9 mouse cellular contexts compared by ENCODE assay signal in genomic region chr2:30693206-30694035, GRCm38 (mm10).
DNase-seq lines count a peak whose midpoint lies in the region; ATAC-seq and TF ChIP-seq lines count a peak whose summit lies in the region.
"Had no signal": no experiment of that assay in that cellular context is flagged by ENCODE, and none has a peak within 500 bp of the region (broad histone marks: within the 10 kb centered on the region; RNA-seq: fewer than 3 reads in every experiment).

No protein-coding gene starts in this region.

- WGBS in heart, embryonic 13.5 days = 1% methylated on average over 29 of the region's 41 CpGs
- under 1% methylated on average over 41 of the region's 41 CpGs for WGBS in kidney, postnatal 0 days
- WGBS in liver, embryonic 15.5 days (ENCODE audit: insufficient replicate concordance) = 2% methylated on average over 41 of the region's 41 CpGs
- under 1% methylated on average over 41 of the region's 41 CpGs for WGBS in neural tube, embryonic 11.5 days
- WGBS in stomach, embryonic 16.5 days = under 1% methylated on average over 41 of the region's 41 CpGs

- 0 out of 2 replicates have a peak overlapping the region, but pooled peaks have one; percentile 2 for H3K4me3 ChIP-seq in embryonic fibroblast, embryonic 13.5 days (ENCODE audit: insufficient read depth, low read length)
- peak overlapping the region; percentile 55 for H3K4me3 ChIP-seq in heart, embryonic 13.5 days
- peak overlapping the region; percentile 26 for H3K4me3 ChIP-seq in kidney, postnatal 0 days (replicated peaks; ENCODE audit: low read depth, low read length)
- H3K4me3 ChIP-seq in liver, embryonic 15.5 days (replicated peaks) = peak overlapping the region; percentile 37
- peak overlapping the region; percentile 33 for H3K4me3 ChIP-seq in neural tube, embryonic 11.5 days (ENCODE audit: low read depth, low read length)
- H3K4me3 ChIP-seq in stomach, embryonic 16.5 days (replicated peaks; ENCODE audit: low read length) = peak overlapping the region; percentile 48

- TF ChIP-seq CTCF in embryonic fibroblast, embryonic 13.5 days (IDR thresholded peaks at IDR 0.05; ENCODE audit: borderline replicate concordance, insufficient read depth, low read length) = no peak
- TF ChIP-seq CTCF in kidney, postnatal 0 days (IDR thresholded peaks at IDR 0.05; ENCODE audit: low read depth) = no peak

- no peaks in the 10 kb centered on the region for H3K27me3 ChIP-seq in heart, embryonic 13.5 days (replicated peaks)
- H3K27me3 ChIP-seq in kidney, postnatal 0 days (ENCODE audit: insufficient read depth, low read length) = no peaks in the 10 kb centered on the region
- H3K27me3 ChIP-seq in liver, embryonic 15.5 days = peaks cover 36% of the 10 kb centered on the region
- H3K27me3 ChIP-seq in neural tube, embryonic 11.5 days (ENCODE audit: control insufficient read depth, insufficient read depth, low read length) = no peaks in the 10 kb centered on the region
- no peaks in the 10 kb centered on the region for H3K27me3 ChIP-seq in stomach, embryonic 16.5 days (ENCODE audit: control insufficient read depth, insufficient read depth, low read length)

- no peaks in the 10 kb centered on the region for H3K9me3 ChIP-seq in heart, embryonic 13.5 days
- H3K9me3 ChIP-seq in kidney, postnatal 0 days (replicated peaks; ENCODE audit: low read length) = no peaks in the 10 kb centered on the region
- H3K9me3 ChIP-seq in liver, embryonic 15.5 days (replicated peaks) = no peaks in the 10 kb centered on the region
- H3K9me3 ChIP-seq in neural tube, embryonic 11.5 days (ENCODE audit: control insufficient read depth, low read length) = no peaks in the 10 kb centered on the region
- H3K9me3 ChIP-seq in stomach, embryonic 16.5 days (replicated peaks; ENCODE audit: control insufficient read depth, low read length) = no peaks in the 10 kb centered on the region

- H3K27ac ChIP-seq in embryonic fibroblast, embryonic 13.5 days (ENCODE audit: insufficient read depth, low read length) = peak overlapping the region; percentile 88
- H3K27ac ChIP-seq in heart, embryonic 13.5 days (replicated peaks) = peak overlapping the region; percentile 97
- peak overlapping the region; percentile 98 for H3K27ac ChIP-seq in kidney, postnatal 0 days
- peak overlapping the region; percentile 24; the same call in 1 of the 2 replicates for H3K27ac ChIP-seq in liver, embryonic 15.5 days (replicated peaks)
- peak overlapping the region; percentile 100 for H3K27ac ChIP-seq in neural tube, embryonic 11.5 days (ENCODE audit: low read depth, low read length)
- peak overlapping the region; percentile 99 for H3K27ac ChIP-seq in stomach, embryonic 16.5 days (ENCODE audit: low read length)

- H3K4me1 ChIP-seq in embryonic fibroblast, embryonic 13.5 days (ENCODE audit: control insufficient read depth, insufficient read depth, low read length) = peaks cover 5% of the 10 kb centered on the region
- H3K4me1 ChIP-seq in heart, embryonic 13.5 days = peaks cover 71% of the 10 kb centered on the region
- peaks cover 31% of the 10 kb centered on the region for H3K4me1 ChIP-seq in kidney, postnatal 0 days (replicated peaks; ENCODE audit: insufficient read depth, low read length)
- peaks cover 30% of the 10 kb centered on the region for H3K4me1 ChIP-seq in liver, embryonic 15.5 days (replicated peaks)
- peaks cover 36% of the 10 kb centered on the region for H3K4me1 ChIP-seq in neural tube, embryonic 11.5 days (ENCODE audit: control insufficient read depth, insufficient read depth, low read length)
- peaks cover 49% of the 10 kb centered on the region for H3K4me1 ChIP-seq in stomach, embryonic 16.5 days (ENCODE audit: control insufficient read depth, insufficient read depth, low read length)

- peak; percentile 36 for TF ChIP-seq POLR2A in embryonic fibroblast, embryonic 13.5 days (IDR thresholded peaks at IDR 0.05; ENCODE audit: low read depth, low read length)

- no peaks in the 10 kb centered on the region for H3K36me3 ChIP-seq in heart, embryonic 13.5 days
- no peaks in the 10 kb centered on the region for H3K36me3 ChIP-seq in kidney, postnatal 0 days (ENCODE audit: insufficient read depth, low read length)
- H3K36me3 ChIP-seq in liver, embryonic 15.5 days (replicated peaks) = no peaks in the 10 kb centered on the region
- H3K36me3 ChIP-seq in neural tube, embryonic 11.5 days (ENCODE audit: control insufficient read depth, insufficient read depth, low read length) = no peaks in the 10 kb centered on the region
- no peaks in the 10 kb centered on the region for H3K36me3 ChIP-seq in stomach, embryonic 16.5 days (ENCODE audit: control insufficient read depth, insufficient read depth, low read length)
- H3K36me3 ChIP-seq: G1E had no signal

- DNase-seq in urinary bladder, adult 18-20 months (ENCODE audit: low spot score in 2 of 2) = peak; percentile 61 to 83
- no peak for DNase-seq in urinary bladder, postnatal 10 days (ENCODE audit: low spot score)
- DNase-seq in kidney, postnatal 0 days (ENCODE audit: low spot score) = peak; percentile 97
- DNase-seq in neural tube, embryonic 11.5 days (ENCODE audit: low spot score) = peak; percentile 92

- H3K4me2 ChIP-seq in heart, embryonic 13.5 days = peak overlapping the region; percentile 80
- H3K4me2 ChIP-seq in kidney, postnatal 0 days (ENCODE audit: low read length) = peak overlapping the region; percentile 70
- H3K4me2 ChIP-seq in liver, embryonic 15.5 days = peak overlapping the region; percentile 61
- peak overlapping the region; percentile 59 for H3K4me2 ChIP-seq in neural tube, embryonic 11.5 days (ENCODE audit: low read depth)
- peak overlapping the region; percentile 84 for H3K4me2 ChIP-seq in stomach, embryonic 16.5 days (ENCODE audit: low read depth, low read length)

- peak overlapping the region; percentile 91 for H3K9ac ChIP-seq in heart, embryonic 13.5 days
- H3K9ac ChIP-seq in kidney, postnatal 0 days (ENCODE audit: low read depth, low read length) = peak overlapping the region; percentile 77
- H3K9ac ChIP-seq in liver, embryonic 15.5 days = no peak overlapping the region; the same call in 1 of the 2 replicates
- peak overlapping the region; percentile 86 for H3K9ac ChIP-seq in neural tube, embryonic 11.5 days (ENCODE audit: low read length)
- peak overlapping the region; percentile 85 for H3K9ac ChIP-seq in stomach, embryonic 16.5 days (ENCODE audit: low read length)

- peak; percentile 61; the same call in 1 of the 2 replicates for ATAC-seq in heart, embryonic 13.5 days (ENCODE audit: extremely low read depth, insufficient number of reproducible peaks, low FRiP score, low TSS enrichment)
- peak; percentile 82 for ATAC-seq in kidney, postnatal 0 days (replicated peaks; ENCODE audit: low FRiP score, low read depth)
- peak; percentile 47 for ATAC-seq in liver, embryonic 15.5 days (ENCODE audit: insufficient read depth)
- ATAC-seq in neural tube, embryonic 11.5 days (ENCODE audit: insufficient read depth, low FRiP score, low TSS enrichment) = peak; percentile 84
- ATAC-seq in stomach, embryonic 16.5 days (ENCODE audit: insufficient read depth, low FRiP score) = peak; percentile 85

Comparison
In these comparisons a context has a peak if more than half of its experiments do, and no peak if none do; other contexts are left out.
1. H3K27ac ChIP-seq: peak in every context shown above with its lines; median percentile 100 in neural tube, embryonic 11.5 days; 99 in stomach, embryonic 16.5 days; 98 in kidney, postnatal 0 days; 97 in heart, embryonic 13.5 days; 88 in embryonic fibroblast, embryonic 13.5 days; 24 in liver, embryonic 15.5 days.
2. H3K4me3 ChIP-seq: peak in every context shown above with its lines; median percentile 55 in heart, embryonic 13.5 days; 48 in stomach, embryonic 16.5 days; 37 in liver, embryonic 15.5 days; 33 in neural tube, embryonic 11.5 days; 26 in kidney, postnatal 0 days; 2 in embryonic fibroblast, embryonic 13.5 days.